Mouse (Mus musculus) megakaryocyte, embryonic 14.5 days (primary cell): ENCODE results near the gene Ssbp3. TPM values are rescaled to one million over a fixed set of nuclear protein-coding genes. Genes with fewer than 3 reads are reported as not detected.

Experiments used
- H3K27me3 ChIP-seq: replicated peaks from 2 replicates; pipeline ENCODE3; 2012; ENCODE audit warnings: inconsistent platforms
- H3K36me3 ChIP-seq: replicated peaks from 2 replicates; pipeline ENCODE3; 2012; ENCODE audit warnings: low read length, inconsistent platforms, mixed read lengths
- H3K4me1 ChIP-seq: 2 replicates; pipeline ENCODE4 v1.6.1; 2012; ENCODE audit warnings: inconsistent platforms
- H3K4me3 ChIP-seq: replicated peaks from 2 replicates; pipeline ENCODE3; 2012; ENCODE audit warnings: moderate library complexity, mild to moderate bottlenecking, inconsistent platforms
- H3K9me3 ChIP-seq: 2 replicates; pipeline ENCODE4 v1.6.1; 2012; ENCODE audit warnings: inconsistent platforms
- FLI1 ChIP-seq: IDR thresholded peaks from 2 replicates; pipeline ENCODE4 v1.6.1; 2012; ENCODE audit warnings: low read length, inconsistent platforms, mixed read lengths
- GATA1 ChIP-seq: IDR thresholded peaks from 3 replicates; pipeline ENCODE4 v1.6.1; 2012; ENCODE audit warnings: mixed read lengths, low read length, inconsistent platforms, borderline replicate concordance
- polyA plus RNA-seq: library from polyadenylated mRNA; stranded (reverse); fragments of >175 nt; gene quantifications from 2 replicates; pipeline ENCODE4 v1.2.3, GENCODE M21; 2012; ENCODE audit warnings: low replicate concordance; ENCODE audit not compliant: insufficient read depth

The Ssbp3 gene
- polyA plus RNA-seq, 1 experiment: 179 TPM

- Histone ChIP-seq H3K36me3 (peaks cover 45% of the 10 kb centered on the region), H3K4me3 (peak overlapping the region; percentile 19), H3K27me3 (no peaks in the 10 kb centered on the region), H3K4me1 (peaks cover 96% of the 10 kb centered on the region), H3K9me3 (peaks cover 6% of the 10 kb centered on the region)
- TF ChIP-seq GATA1 (no peak), FLI1 (no peak)
Measured at GRCm38 (mm10) chr4:106968910-106969309, 58.4 kb downstream of the Ssbp3 start.

DNA sequence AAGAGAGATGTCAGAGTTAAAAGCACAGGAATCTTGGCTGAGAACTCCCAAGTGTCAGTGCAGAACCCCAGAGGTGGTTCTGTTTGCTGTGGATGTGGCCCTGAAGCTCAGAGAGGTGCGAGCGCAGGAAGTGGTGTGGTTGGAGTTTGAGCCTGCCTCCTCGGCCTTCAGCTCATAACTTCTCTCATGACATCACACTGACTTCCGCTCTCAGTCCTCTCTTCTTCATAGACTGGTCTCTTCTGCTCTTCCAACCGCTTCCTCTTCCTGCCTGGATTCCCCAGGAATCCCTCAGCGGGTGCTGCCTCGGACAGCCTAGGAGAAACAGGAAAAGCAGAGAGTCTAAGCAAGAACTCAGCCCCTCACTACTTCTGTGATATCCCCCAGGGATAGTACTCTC is 60.3 kb downstream of the Ssbp3 start:
- Histone ChIP-seq H3K36me3 (peaks cover 32% of the 10 kb centered on the region), H3K4me3 (peak overlapping the region; percentile 62), H3K27me3 (no peaks in the 10 kb centered on the region), H3K4me1 (peaks cover 91% of the 10 kb centered on the region), H3K9me3 (peaks cover 1% of the 10 kb centered on the region)
- TF ChIP-seq GATA1 (no peak), FLI1 (no peak)

- Histone ChIP-seq H3K27me3 (no peaks in the 10 kb centered on the region), H3K9me3 (no peaks in the 10 kb centered on the region), H3K4me3 (no peak overlapping the region), H3K36me3 (peaks cover 25% of the 10 kb centered on the region), H3K4me1 (peaks cover 91% of the 10 kb centered on the region)
- TF ChIP-seq FLI1: no peak
- no peak for TF ChIP-seq GATA1
Measured at GRCm38 (mm10) chr4:106972061-106972460, 61.6 kb downstream of the Ssbp3 start.

GRCm38 (mm10) chr4:106972461-106973384 is 62.2 kb downstream of the Ssbp3 start:
- Histone ChIP-seq H3K9me3 (no peaks in the 10 kb centered on the region), H3K4me1 (peaks cover 94% of the 10 kb centered on the region), H3K4me3 (no peak overlapping the region), H3K36me3 (peaks cover 25% of the 10 kb centered on the region), H3K27me3 (no peaks in the 10 kb centered on the region)
- no peak for TF ChIP-seq FLI1
- TF ChIP-seq GATA1: no peak

GRCm38 (mm10) chr4:106975324-106975723 is 64.8 kb downstream of the Ssbp3 start:
- H3K4me1 ChIP-seq: peaks cover 80% of the 10 kb centered on the region
- H3K36me3 ChIP-seq: peaks cover 35% of the 10 kb centered on the region
- no peaks in the 10 kb centered on the region for H3K27me3 ChIP-seq

DNA sequence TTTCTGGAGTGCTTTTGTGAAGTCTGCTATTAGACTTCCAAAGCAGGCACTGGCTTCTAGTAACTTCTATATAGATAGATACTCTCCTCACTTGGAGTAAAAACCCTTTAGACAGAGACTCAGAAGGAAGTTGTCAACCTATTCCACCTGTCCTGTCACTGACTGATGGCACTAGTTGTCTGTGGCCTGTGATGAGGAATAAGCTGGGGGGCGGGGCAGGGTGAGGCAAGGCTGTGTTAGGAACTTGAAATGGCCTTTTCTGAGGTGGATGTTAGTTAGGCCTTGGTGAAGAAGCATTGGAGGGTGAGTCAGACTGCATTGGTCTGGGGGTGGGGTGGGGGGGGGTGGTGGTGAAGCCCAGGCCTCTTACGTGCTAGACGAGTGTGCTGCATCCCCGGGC is 65.4 kb downstream of the Ssbp3 start:
- Histone ChIP-seq H3K27me3 (no peaks in the 10 kb centered on the region), H3K4me3 (no peak overlapping the region), H3K9me3 (no peaks in the 10 kb centered on the region), H3K36me3 (peaks cover 39% of the 10 kb centered on the region), H3K4me1 (peaks cover 80% of the 10 kb centered on the region)
- TF ChIP-seq FLI1 (no peak), GATA1 (no peak)

More at GRCm38 (mm10) chr4:106975324-106975723, 64.8 kb downstream of the Ssbp3 start:
- H3K9me3 ChIP-seq: no peaks in the 10 kb centered on the region
- no peak for TF ChIP-seq FLI1
- TF ChIP-seq GATA1: no peak
- no peak overlapping the region for H3K4me3 ChIP-seq

DNA sequence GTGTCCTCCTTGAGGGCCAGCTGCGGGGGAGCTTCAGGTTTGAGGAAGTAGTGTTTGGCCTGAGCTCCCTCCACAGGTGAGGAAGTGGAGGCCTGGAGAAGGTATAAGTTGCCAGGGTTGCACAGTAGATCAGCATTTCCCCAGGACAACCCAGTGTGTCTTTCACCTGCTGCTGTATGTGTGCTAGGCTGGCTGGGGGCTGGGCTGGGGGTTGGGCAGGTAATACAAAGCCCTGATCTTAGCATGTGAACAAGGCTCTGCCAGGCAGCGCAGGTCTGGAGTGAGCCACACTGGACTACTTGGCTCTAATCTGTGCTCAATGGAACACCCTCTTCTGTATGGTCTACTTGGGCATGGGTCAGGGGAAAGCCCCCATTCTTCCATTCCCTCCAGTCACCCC is 66.1 kb downstream of the Ssbp3 start:
- no peaks in the 10 kb centered on the region for H3K27me3 ChIP-seq
- peaks cover 37% of the 10 kb centered on the region for H3K36me3 ChIP-seq
- H3K9me3 ChIP-seq: no peaks in the 10 kb centered on the region
- H3K4me3 ChIP-seq: no peak overlapping the region
- H3K4me1 ChIP-seq: peaks cover 80% of the 10 kb centered on the region
- TF ChIP-seq FLI1 (no peak), GATA1 (no peak)

GRCm38 (mm10) chr4:106977218-106977651 is 66.7 kb downstream of the Ssbp3 start:
- Histone ChIP-seq H3K27me3 (no peaks in the 10 kb centered on the region), H3K4me1 (peaks cover 80% of the 10 kb centered on the region), H3K9me3 (no peaks in the 10 kb centered on the region), H3K4me3 (no peak overlapping the region), H3K36me3 (peaks cover 39% of the 10 kb centered on the region)
- no peak for TF ChIP-seq FLI1

- Histone ChIP-seq H3K36me3 (peaks cover 32% of the 10 kb centered on the region), H3K4me1 (peaks cover 76% of the 10 kb centered on the region), H3K27me3 (no peaks in the 10 kb centered on the region), H3K4me3 (no peak overlapping the region), H3K9me3 (no peaks in the 10 kb centered on the region)
- TF ChIP-seq FLI1 (no peak), GATA1 (no peak)
Measured at GRCm38 (mm10) chr4:106978376-106978775, 67.9 kb downstream of the Ssbp3 start.

DNA sequence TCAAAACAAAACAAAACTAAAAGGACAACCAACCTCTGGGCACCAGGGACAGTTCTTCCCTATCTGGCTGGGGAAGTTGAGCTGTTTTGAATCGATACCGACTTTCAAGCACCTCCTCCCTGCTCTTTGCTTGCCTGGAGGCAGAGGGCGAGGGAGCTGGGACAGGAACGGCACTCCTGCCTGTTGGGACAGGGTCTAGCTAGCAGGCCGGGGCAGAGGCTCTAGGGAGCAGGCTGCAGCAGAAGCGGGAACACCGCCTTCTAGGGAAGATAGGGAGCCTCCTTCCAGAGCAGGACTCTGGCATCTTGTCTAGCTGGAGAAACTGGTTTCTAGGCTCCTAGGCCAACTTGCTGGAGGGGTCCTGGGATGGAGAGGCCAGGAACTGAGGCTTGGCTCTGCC is 70.2 kb downstream of the Ssbp3 start:
- peaks cover 77% of the 10 kb centered on the region for H3K4me1 ChIP-seq
- peak overlapping the region; percentile 33 for H3K4me3 ChIP-seq
- H3K9me3 ChIP-seq: no peaks in the 10 kb centered on the region
- H3K36me3 ChIP-seq: peaks cover 30% of the 10 kb centered on the region
- no peak for TF ChIP-seq GATA1
- peaks cover 2% of the 10 kb centered on the region for H3K27me3 ChIP-seq
